Mouse (Mus musculus) ES-CJ7 (cell line): ENCODE results near the gene Tspan33.

Source experiments
- DNase-seq: peaks from one replicate; pipeline ENCODE4 v3.0.0; 2011; ENCODE audit warnings: low read depth, low spot score

Gene Tspan33

GRCm38 (mm10) chr6:29697548-29697947 is 3.5 kb downstream of the Tspan33 start:
- no peak for DNase-seq

GRCm38 (mm10) chr6:29699085-29699745 is 5.2 kb downstream of the Tspan33 start:
- DNase-seq, result no peak

DNA sequence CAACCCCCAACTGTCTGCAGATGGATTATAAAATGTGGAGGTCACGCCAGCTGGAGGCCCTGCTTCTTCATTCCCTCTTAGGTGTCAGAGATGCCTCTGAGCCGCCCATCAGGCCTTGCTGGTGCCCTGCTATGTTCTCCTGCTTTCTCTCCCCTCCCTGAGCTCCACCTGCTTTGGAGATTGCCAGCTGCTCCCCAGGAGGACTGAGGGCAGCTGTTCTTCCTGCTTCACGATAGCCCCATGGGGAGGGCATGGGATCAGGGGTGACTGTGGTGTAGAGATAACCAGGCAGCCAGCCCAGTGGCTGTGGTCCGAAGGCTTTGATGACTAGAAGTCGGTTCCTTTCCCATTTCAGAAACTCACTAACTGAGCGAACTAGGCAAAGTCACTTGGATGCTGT is 7.0 kb downstream of the Tspan33 start:
- no peak for DNase-seq

- no peak for DNase-seq
Measured at GRCm38 (mm10) chr6:29702126-29702525, 8.1 kb downstream of the Tspan33 start.

DNA sequence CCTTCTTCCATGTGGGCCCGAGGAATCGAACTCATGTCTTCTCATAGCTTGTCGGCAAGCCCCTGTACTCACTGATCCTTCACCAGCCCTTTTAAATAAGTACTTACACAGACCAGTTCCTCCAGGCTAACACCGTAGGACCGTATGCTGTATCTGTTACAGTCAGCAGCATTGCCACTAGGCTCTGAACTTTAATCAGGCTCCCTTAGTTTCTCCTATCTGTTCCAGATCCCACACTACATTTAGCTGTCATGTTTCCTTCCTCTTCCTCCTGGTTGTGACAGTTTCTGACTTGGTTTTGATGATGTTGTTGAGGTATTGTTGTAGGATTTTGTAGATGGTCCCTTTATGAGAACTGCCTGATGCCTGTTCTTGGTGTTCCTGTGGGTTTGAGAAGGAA is 10.1 kb downstream of the Tspan33 start:
- DNase-seq, result no peak

- no peak for DNase-seq
Measured at GRCm38 (mm10) chr6:29707902-29708301, 13.9 kb downstream of the Tspan33 start.

DNA sequence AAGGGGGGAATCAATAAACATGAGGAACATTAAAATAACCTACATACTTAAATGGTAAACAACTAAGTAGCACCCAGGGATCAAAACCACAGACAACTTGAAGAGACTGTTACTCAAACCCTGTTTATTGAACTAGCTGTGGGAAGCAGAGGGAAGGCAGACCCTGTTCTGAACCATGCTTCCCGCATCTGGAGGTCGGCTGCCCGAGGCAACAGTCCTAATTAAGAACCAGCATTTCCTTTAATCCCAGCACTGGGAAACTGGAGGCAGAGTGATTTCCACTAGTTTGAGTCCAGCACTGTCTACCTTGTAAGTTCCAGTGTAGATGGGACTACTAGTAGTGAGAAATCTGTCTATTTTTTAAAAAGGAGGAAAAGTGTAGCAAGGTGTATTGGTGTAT is 17.3 kb downstream of the Tspan33 start:
- DNase-seq, result no peak

DNA sequence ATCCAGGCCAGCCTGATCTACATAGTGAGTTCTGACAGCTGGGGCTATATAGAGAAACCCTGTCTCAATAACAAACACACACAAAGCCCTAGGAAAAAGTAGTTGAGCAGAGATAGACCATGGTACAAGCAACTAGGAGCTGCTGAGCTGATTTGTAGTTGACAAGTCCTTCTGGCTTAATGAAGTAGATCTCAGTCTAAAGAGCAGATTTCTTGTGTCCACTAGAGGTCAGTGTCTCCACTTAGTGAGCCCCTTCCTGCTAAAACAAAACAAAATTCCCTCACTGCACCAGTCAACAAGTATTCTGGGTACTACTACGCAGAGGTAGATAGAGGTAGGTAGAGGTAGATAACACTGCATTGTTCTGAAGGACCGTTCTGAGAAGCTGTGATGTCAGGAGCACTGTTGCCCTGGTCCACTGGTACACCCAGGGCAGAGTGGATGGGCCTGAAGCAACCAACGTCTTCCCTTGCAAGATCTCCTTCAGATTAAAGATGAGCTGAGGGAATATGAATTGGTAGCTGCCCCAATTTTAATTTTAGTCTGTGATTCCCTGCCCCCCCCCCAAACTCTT is 18.1 kb downstream of the Tspan33 start:
- DNase-seq, result peak; percentile 79

GRCm38 (mm10) chr6:29716624-29717365 is 22.8 kb downstream of the Tspan33 start:
- no peak for DNase-seq

DNA sequence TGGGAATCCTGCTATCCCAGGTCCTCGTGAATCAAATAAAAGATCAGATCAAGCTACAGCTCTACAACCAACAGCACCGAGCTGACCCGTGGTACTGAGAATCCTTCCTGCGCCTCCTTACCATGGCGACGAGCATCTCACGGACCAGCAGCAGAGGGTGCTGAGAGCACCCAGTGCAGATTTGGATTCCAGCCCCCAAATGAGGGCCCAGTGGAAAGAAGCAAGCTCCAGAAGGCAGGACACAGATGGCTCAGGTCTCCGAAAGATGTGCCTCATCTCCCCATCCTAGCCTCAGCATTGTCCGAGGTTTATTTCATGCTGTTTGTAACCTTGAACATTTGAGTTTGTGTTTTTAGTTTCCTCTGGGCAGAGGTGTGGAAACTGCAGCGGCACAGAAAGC is 23.5 kb downstream of the Tspan33 start:
- no peak for DNase-seq

- DNase-seq, result peak; percentile 69
Measured at GRCm38 (mm10) chr6:29717952-29718521, 24.0 kb downstream of the Tspan33 start.

DNA sequence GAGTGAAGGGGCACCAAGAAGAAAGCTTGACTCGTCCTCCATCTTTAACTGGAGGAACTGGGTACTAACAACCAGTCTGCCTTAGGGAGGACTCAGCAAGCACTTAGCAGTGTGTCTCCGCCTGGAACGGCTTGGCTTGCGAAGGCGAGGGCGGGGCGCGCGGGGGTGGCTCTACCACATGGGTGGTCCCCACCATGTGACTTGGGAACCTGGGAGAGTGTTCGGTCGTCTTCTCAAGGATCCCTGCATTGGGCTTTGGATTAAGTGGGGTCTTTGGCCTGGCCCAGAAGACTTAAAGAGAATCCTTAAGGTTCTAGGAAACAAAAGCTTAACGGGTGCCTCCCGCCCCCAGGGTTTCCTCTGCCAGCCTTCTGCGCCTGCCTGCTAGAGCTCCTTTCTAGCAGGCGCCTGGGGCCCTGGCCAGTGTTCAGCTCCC is 24.9 kb downstream of the Tspan33 start:
- peak; percentile 75 for DNase-seq

- DNase-seq, result no peak
Measured at GRCm38 (mm10) chr6:29721890-29722289, 27.9 kb downstream of the Tspan33 start.

DNA sequence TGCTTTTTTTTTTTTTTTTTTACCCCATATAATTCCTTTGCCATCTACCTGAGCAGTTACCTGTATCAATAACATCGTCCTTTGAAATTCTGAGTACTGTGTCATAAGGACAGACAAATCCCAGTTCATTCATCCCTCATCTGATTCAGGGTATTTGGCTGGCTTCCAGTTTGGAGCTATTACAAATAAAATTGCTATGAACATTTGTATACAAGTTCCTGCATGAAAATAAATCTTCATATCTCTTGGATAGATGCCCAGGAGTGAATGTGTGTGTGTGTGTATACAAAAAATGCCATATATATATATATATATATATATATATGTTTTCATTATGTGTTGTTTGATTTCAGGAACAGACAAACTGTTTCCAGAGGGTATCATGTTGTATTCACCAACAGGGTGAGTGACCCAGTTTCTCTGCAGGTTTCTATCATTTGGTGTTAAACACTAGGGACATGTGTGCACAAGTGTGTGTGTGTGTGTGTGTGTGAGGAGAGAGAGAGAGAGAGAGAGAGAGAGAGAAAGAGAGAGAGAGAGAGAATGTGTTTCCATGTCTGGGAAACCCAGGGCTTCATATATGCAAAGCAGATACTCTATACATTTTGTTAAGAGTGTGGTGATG is 32.7 kb downstream of the Tspan33 start:
- DNase-seq, result no peak

GRCm38 (mm10) chr6:29728035-29728434 is 34.0 kb downstream of the Tspan33 start:
- DNase-seq, result no peak

GRCm38 (mm10) chr6:29729491-29729890 is 35.5 kb downstream of the Tspan33 start:
- no peak for DNase-seq

DNA sequence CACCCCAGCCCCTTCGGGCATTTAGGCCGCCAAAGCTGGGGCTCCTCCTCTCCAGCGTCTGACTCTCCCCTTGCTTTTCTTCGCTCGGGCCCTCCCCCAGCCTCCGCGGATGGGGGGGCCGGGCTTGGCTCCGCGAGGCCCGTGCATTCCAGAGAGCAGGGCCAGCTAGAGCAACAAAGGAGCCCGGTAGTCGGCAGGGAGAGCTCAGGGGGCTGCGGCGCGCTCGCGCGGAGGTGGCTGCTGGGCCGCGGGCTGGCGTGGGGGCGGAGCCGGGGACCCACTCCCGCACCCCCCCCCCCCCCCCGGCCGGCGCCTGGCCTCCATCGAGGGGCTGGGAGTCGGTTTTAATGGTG is 41.3 kb downstream of the Tspan33 start, which contains the start of gene Smo:
Gene Smo (plus strand): TSS at position 168 of the 353 bp plus-strand sequence.
- peak; percentile 75 for DNase-seq

GRCm38 (mm10) chr6:29735689-29736451 is 41.8 kb downstream of the Tspan33 start:
- peak; percentile 48 for DNase-seq

DNA sequence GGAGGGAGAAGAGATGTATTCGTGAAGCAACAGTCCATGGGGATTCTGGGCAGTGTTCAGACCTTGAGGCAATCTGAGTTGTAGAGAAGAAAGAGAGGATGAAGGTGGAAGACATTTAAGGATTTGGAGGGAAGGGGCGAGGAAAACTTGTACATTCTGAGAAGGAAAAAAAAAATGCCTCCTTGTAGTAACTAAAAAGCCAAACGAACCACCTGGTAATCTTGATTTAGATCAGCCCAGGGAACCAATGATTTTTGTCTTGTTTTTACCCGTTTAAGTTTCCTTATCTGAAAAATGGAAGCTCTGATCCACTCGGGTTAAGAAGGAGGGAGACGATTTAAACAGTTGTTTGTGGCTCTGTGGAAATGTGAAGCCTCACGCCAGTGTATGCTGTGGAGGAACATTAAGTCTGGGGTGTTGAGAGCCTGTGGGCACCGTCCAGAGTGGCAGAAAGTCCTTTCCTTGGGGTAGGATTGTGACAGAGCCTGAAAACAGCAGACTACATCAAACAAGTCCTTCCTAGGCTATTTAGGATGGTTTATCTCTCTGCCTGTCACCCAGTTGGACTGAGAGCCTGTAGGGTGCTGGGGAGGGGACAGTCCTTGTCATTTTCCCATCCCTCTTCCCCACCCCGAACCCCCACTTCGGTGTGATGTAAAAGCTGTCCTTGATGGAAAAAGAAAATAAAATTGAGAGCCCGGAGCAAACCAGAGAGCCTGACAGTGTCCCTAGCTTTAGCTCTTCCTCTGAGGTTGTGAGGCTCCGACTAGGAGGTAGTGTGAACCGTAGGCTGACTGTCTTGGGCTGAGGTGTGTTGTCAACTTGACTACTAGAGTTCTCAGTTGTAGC is 42.8 kb downstream of the Tspan33 start:
- no peak for DNase-seq

GRCm38 (mm10) chr6:29751466-29752152 is 57.6 kb downstream of the Tspan33 start:
- DNase-seq, result no peak
